Mouse (Mus musculus) hindbrain, postnatal 0 days (tissue): ENCODE data around the gene 1110008L16Rik. TPM values are rescaled to one million over a fixed set of nuclear protein-coding genes. Genes with fewer than 3 reads are reported as not detected.

Experiments
- ATAC-seq: fragments of 200-750 bp; cut with Nextera tagmentation; 2 replicates; pipeline ENCODE4 v1.8.0; 2017; ENCODE audit warnings: mild to moderate bottlenecking, moderate TSS enrichment, moderate library complexity
- DNase-seq: peaks from one replicate; pipeline ENCODE4 v3.0.0-alpha.2; 2015; ENCODE audit warnings: low spot score
- H3K27ac ChIP-seq: fragments of 300-500 bp; sonication (generic); 2 replicates; pipeline ENCODE4 v1.5.1; 2014; ENCODE audit warnings: mild to moderate bottlenecking
- H3K27me3 ChIP-seq: fragments of 300-500 bp; sonication (generic); 2 replicates; pipeline ENCODE4 v1.6.1; 2014; ENCODE audit warnings: low read length, mixed read lengths; ENCODE audit not compliant: insufficient read depth
- H3K36me3 ChIP-seq: fragments of 300-500 bp; sonication (generic); 2 replicates; pipeline ENCODE4 v1.6.1; 2014; ENCODE audit warnings: low read length, mixed read lengths; ENCODE audit not compliant: insufficient read depth
- H3K4me1 ChIP-seq: fragments of 300-500 bp; sonication (generic); 2 replicates; pipeline ENCODE4 v1.6.1; 2014; ENCODE audit warnings: antibody characterized with exemption, low read length, mixed read lengths; ENCODE audit not compliant: insufficient read depth
- H3K4me2 ChIP-seq: fragments of 300-500 bp; sonication (generic); 2 replicates; pipeline ENCODE4 v1.6.1; 2014; ENCODE audit warnings: low read depth, mild to moderate bottlenecking, low read length, moderate library complexity, mixed read lengths
- H3K4me3 ChIP-seq: fragments of 300-500 bp; sonication (generic); 2 replicates; pipeline ENCODE4 v1.5.1; 2014; ENCODE audit warnings: low read length
- H3K9ac ChIP-seq: fragments of 300-500 bp; sonication (generic); replicated peaks from 2 replicates; pipeline ENCODE4 v1.6.1; 2014; ENCODE audit warnings: mild to moderate bottlenecking, low read length, moderate library complexity, mixed read lengths
- H3K9me3 ChIP-seq: fragments of 300-500 bp; sonication (generic); 2 replicates; pipeline ENCODE4 v1.6.1; 2016; ENCODE audit warnings: low read length, mixed read lengths
- CTCF ChIP-seq: IDR thresholded peaks from 2 replicates; pipeline ENCODE4 v1.5.1; 2016; ENCODE audit warnings: antibody characterized with exemption, control low read depth, low read depth
- WGBS: fragments of 180-500 bp; shearing (Covaris S2); extraction: QIAGEN DNeasy Blood & Tissue Kit; methylation state at CpG from one replicate; pipeline ENCODE4 v1.1.7; 2014; 5-methylcytosine and 5-hydroxymethylcytosine counted together
- polyA plus RNA-seq: library from polyadenylated mRNA; unstranded; fragments of >200 nt; fragmentation: Nextera tagmentation; extraction: Ambion mirVana; gene quantifications from 2 replicates; pipeline ENCODE4 v1.2.1, GENCODE M21; 2015
- total RNA-seq: library from RNA; depleted of rRNA; stranded (reverse); fragments of >200 nt; gene quantifications from 2 replicates; pipeline ENCODE4 v1.2.3, GENCODE M21; 2014; rRNA removed

The 1110008L16Rik gene
- total and polyA plus RNA-seq, 2 experiments from 2014 or later: 7.6 to 9.8 TPM

- H3K36me3 ChIP-seq: peaks cover 34% of the 10 kb centered on the region; the same call in 1 of the 2 replicates
- H3K27ac ChIP-seq: no peak overlapping the region
- no peak overlapping the region for H3K4me3 ChIP-seq
- H3K4me1 ChIP-seq: no peaks in the 10 kb centered on the region
- 94% methylated on average over 24 of the region's 24 CpGs for WGBS
- no peaks in the 10 kb centered on the region for H3K27me3 ChIP-seq
- H3K4me2 ChIP-seq: no peak overlapping the region
- no peak for TF ChIP-seq CTCF
- H3K9ac ChIP-seq: no peak overlapping the region
- ATAC-seq (no peak), DNase-seq (no peak)
- no peaks in the 10 kb centered on the region for H3K9me3 ChIP-seq
Observed at GRCm38 (mm10) chr12:55420220-55420619, 120.8 kb downstream of the 1110008L16Rik start.

- 29% methylated on average over 3 of the region's 3 CpGs for WGBS
- no peak for TF ChIP-seq CTCF
- DNase-seq (no peak), ATAC-seq (no peak)
- no peaks in the 10 kb centered on the region for H3K4me1 ChIP-seq
- no peak overlapping the region for H3K4me3 ChIP-seq
- H3K9ac ChIP-seq: no peak overlapping the region
- no peaks in the 10 kb centered on the region for H3K9me3 ChIP-seq
- H3K27ac ChIP-seq: no peak overlapping the region
- peaks cover 23% of the 10 kb centered on the region; the same call in 1 of the 2 replicates for H3K36me3 ChIP-seq
- no peaks in the 10 kb centered on the region for H3K27me3 ChIP-seq
- H3K4me2 ChIP-seq: no peak overlapping the region
Observed at GRCm38 (mm10) chr12:55422057-55422456, 122.7 kb downstream of the 1110008L16Rik start.

GRCm38 (mm10) chr12:55426300-55426699 lies 126.9 kb downstream of the 1110008L16Rik start:
- 86% methylated on average over 7 of the region's 7 CpGs for WGBS
- H3K9me3 ChIP-seq: no peaks in the 10 kb centered on the region
- no peak overlapping the region for H3K4me2 ChIP-seq
- no peaks in the 10 kb centered on the region for H3K27me3 ChIP-seq
- no peak overlapping the region for H3K27ac ChIP-seq
- TF ChIP-seq CTCF: no peak
- H3K36me3 ChIP-seq: no peaks in the 10 kb centered on the region
- DNase-seq (no peak), ATAC-seq (no peak)
- H3K9ac ChIP-seq: no peak overlapping the region
- H3K4me1 ChIP-seq: no peaks in the 10 kb centered on the region
- no peak overlapping the region for H3K4me3 ChIP-seq

- DNase-seq (no peak), ATAC-seq (no peak)
- Histone ChIP-seq H3K4me3 (no peak overlapping the region), H3K9ac (no peak overlapping the region), H3K36me3 (no peaks in the 10 kb centered on the region), H3K4me2 (no peak overlapping the region), H3K4me1 (no peaks in the 10 kb centered on the region), H3K9me3 (no peaks in the 10 kb centered on the region), H3K27ac (no peak overlapping the region), H3K27me3 (no peaks in the 10 kb centered on the region)
- no peak for TF ChIP-seq CTCF
- WGBS: 89% methylated on average over 8 of the region's 8 CpGs
Observed at GRCm38 (mm10) chr12:55429201-55429600, 129.8 kb downstream of the 1110008L16Rik start.

GRCm38 (mm10) chr12:55429956-55430355 lies 130.6 kb downstream of the 1110008L16Rik start:
- no peak for TF ChIP-seq CTCF
- H3K4me3 ChIP-seq: no peak overlapping the region
- H3K9ac ChIP-seq: no peak overlapping the region
- H3K36me3 ChIP-seq: no peaks in the 10 kb centered on the region
- no peak for ATAC-seq
- no peak overlapping the region for H3K27ac ChIP-seq
- no peaks in the 10 kb centered on the region for H3K4me1 ChIP-seq
- no peaks in the 10 kb centered on the region for H3K9me3 ChIP-seq
- WGBS: 87% methylated on average over 4 of the region's 4 CpGs
- no peak overlapping the region for H3K4me2 ChIP-seq
- H3K27me3 ChIP-seq: no peaks in the 10 kb centered on the region
- DNase-seq: no peak

Other genes starting within 250 kb of the 1110008L16Rik start
- 10.9 and 11.2 TPM in 2 replicates for gene 2700097O09Rik, start 219.5 kb upstream of the 1110008L16Rik start, total RNA-seq
- 16.5 and 19.2 TPM in 2 replicates for gene 2700097O09Rik, start 219.5 kb upstream of the 1110008L16Rik start, polyA plus RNA-seq
- gene Srp54a, start 219.3 kb upstream of the 1110008L16Rik start, total RNA-seq: 36.4 and 48.0 TPM in 2 replicates
- gene Srp54a, start 219.3 kb upstream of the 1110008L16Rik start, polyA plus RNA-seq: 188 and 192 TPM in 2 replicates
- gene Fam177a, start 175.1 kb upstream of the 1110008L16Rik start, total RNA-seq: 34.5 and 34.8 TPM in 2 replicates
- gene Fam177a, start 175.1 kb upstream of the 1110008L16Rik start, polyA plus RNA-seq: 83.1 and 85.5 TPM in 2 replicates
- gene Srp54b, start 144.5 kb upstream of the 1110008L16Rik start, total RNA-seq: 39.6 and 57.4 TPM in 2 replicates
- gene Srp54b, start 144.5 kb upstream of the 1110008L16Rik start, polyA plus RNA-seq: 71.0 and 71.4 TPM in 2 replicates
- gene 1700047I17Rik2, start 100.0 kb upstream of the 1110008L16Rik start, total RNA-seq: not detected in 2 replicates
- not detected in 2 replicates for gene 1700047I17Rik2, start 100.0 kb upstream of the 1110008L16Rik start, polyA plus RNA-seq
- gene Srp54c, start 69.4 kb upstream of the 1110008L16Rik start, total RNA-seq: 31.3 and 31.6 TPM in 2 replicates
- gene Srp54c, start 69.4 kb upstream of the 1110008L16Rik start, polyA plus RNA-seq: 77.9 and 82.1 TPM in 2 replicates
- gene Ppp2r3c, start 3.4 kb downstream of the 1110008L16Rik start, total RNA-seq: 7.7 and 10.2 TPM in 2 replicates
- 18.4 and 19.6 TPM in 2 replicates for gene Ppp2r3c, start 3.4 kb downstream of the 1110008L16Rik start, polyA plus RNA-seq
- gene Psma6, start 84.6 kb downstream of the 1110008L16Rik start, total RNA-seq: 82.8 and 91.7 TPM in 2 replicates
- gene Psma6, start 84.6 kb downstream of the 1110008L16Rik start, polyA plus RNA-seq: 444 and 446 TPM in 2 replicates
- 52.4 and 79.0 TPM in 2 replicates for gene Nfkbia, start 193.1 kb downstream of the 1110008L16Rik start, total RNA-seq
- gene Nfkbia, start 193.1 kb downstream of the 1110008L16Rik start, polyA plus RNA-seq: 81.5 and 86.6 TPM in 2 replicates